Mouse (Mus musculus): ENCODE data around the gene Etl4.

- no peak for TF ChIP-seq POLR2A (IDR thresholded peaks at IDR 0.05; ENCODE audit: low read depth, low read length)
- TF ChIP-seq CTCF (IDR thresholded peaks at IDR 0.05; ENCODE audit: extremely low read depth, insufficient read length, insufficient replicate concordance, low read depth, low read length) = no peak
These were observed 826.9 kb downstream of the Etl4 start for GRCm38 (mm10) chr2:20736324-20737015.

All from small intestine, adult 2 months (tissue).